Mouse (Mus musculus) G1E-ER4 (cell line): ENCODE data around the gene Josd1. TPM values are rescaled to one million over a fixed set of nuclear protein-coding genes. Genes with fewer than 3 reads are reported as not detected.

Source experiments
- GATA1 ChIP-seq: IDR thresholded peaks from one replicate; pipeline ENCODE4 v1.8.0; 2012; ENCODE audit warnings: low read length, inconsistent platforms
- polyA plus RNA-seq: library from polyadenylated mRNA; stranded (reverse); fragments of >175 nt; gene quantifications from 2 replicates; pipeline ENCODE4 v1.2.3, GENCODE M21; 2012

The Josd1 gene
- polyA plus RNA-seq, 1 experiment, result 38.9 TPM

- no peak for TF ChIP-seq GATA1
Observed at GRCm38 (mm10) chr15:79645483-79645882, 42.2 kb downstream of the Josd1 start.

GRCm38 (mm10) chr15:79641135-79641817 lies 46.4 kb downstream of the Josd1 start:
- no peak for TF ChIP-seq GATA1

- TF ChIP-seq GATA1, result no peak
Observed at GRCm38 (mm10) chr15:79630471-79630870, 57.2 kb downstream of the Josd1 start.

Other genes with a start within 250 kb of the Josd1 start
- not detected in 2 replicates for gene Csnk1e, start 232.4 kb downstream of the Josd1 start, polyA plus RNA-seq
- gene Kcnj4, start 182.7 kb downstream of the Josd1 start, polyA plus RNA-seq, result not detected in 2 replicates
- gene Kdelr3, start 171.5 kb downstream of the Josd1 start, polyA plus RNA-seq, result not detected in 2 replicates
- 65.7 and 86.5 TPM in 2 replicates for gene Ddx17, start 141.2 kb downstream of the Josd1 start, polyA plus RNA-seq
- not detected in 2 replicates for gene Dmc1, start 82.8 kb downstream of the Josd1 start, polyA plus RNA-seq
- gene Fam227a, start 29.0 kb downstream of the Josd1 start, polyA plus RNA-seq, result 0.13 TPM in 1 of 2 replicates, not detected in the other
- gene Cby1, start 28.7 kb downstream of the Josd1 start, polyA plus RNA-seq, result 95.3 and 121 TPM in 2 replicates
- 168 and 172 TPM in 2 replicates for gene Tomm22, start 17.1 kb downstream of the Josd1 start, polyA plus RNA-seq
- 126 and 161 TPM in 2 replicates for gene Gtpbp1, start 2.9 kb upstream of the Josd1 start, polyA plus RNA-seq
- gene Sun2, start 54.6 kb upstream of the Josd1 start, polyA plus RNA-seq, result 28.7 and 33.4 TPM in 2 replicates
- 21.8 and 30.7 TPM in 2 replicates for gene Dnal4, start 89.9 kb upstream of the Josd1 start, polyA plus RNA-seq
- gene Nptxr, start 116.8 kb upstream of the Josd1 start, polyA plus RNA-seq, result 0.04 TPM in 1 of 2 replicates, not detected in the other
- gene Npcd, start 146.3 kb upstream of the Josd1 start, polyA plus RNA-seq, result not detected in 2 replicates
- 9.0 and 10.4 TPM in 2 replicates for gene Cbx6, start 146.8 kb upstream of the Josd1 start, polyA plus RNA-seq
- 0.64 and 0.77 TPM in 2 replicates for gene Apobec3, start 203.7 kb upstream of the Josd1 start, polyA plus RNA-seq